Mouse (Mus musculus) heart, adult 2 months (tissue): Measurements from ENCODE around the gene Col6a3.

Experiments
- CTCF ChIP-seq: fragments of 200-600 bp; IDR thresholded peaks from 2 replicates; pipeline ENCODE4 v1.8.1; 2022; ENCODE audit warnings: antibody characterized with exemption, mild to moderate bottlenecking, moderate library complexity
- POLR2A ChIP-seq: fragments of 200-500 bp; IDR thresholded peaks from 2 replicates; pipeline ENCODE4 v1.6.1; 2011; ENCODE audit warnings: mild to moderate bottlenecking, low read depth, low read length, control low read depth; ENCODE audit not compliant: insufficient read depth

GRCm38 (mm10) chr1:90789506-90789905 is 54.3 kb downstream of the Col6a3 start:
- TF ChIP-seq CTCF (no peak), POLR2A (no peak)
